Mouse (Mus musculus) lung, postnatal 0 days (tissue): ENCODE measurements around the gene Dlk2.

ENCODE experiments used
- CTCF ChIP-seq: IDR thresholded peaks from 2 replicates; pipeline ENCODE4 v1.5.1; 2016; ENCODE audit warnings: antibody characterized with exemption, mild to moderate bottlenecking
- EP300 ChIP-seq: IDR thresholded peaks from 2 replicates; pipeline ENCODE4 v1.6.1; 2016; ENCODE audit warnings: antibody characterized with exemption, mild to moderate bottlenecking, control low read depth

DNA sequence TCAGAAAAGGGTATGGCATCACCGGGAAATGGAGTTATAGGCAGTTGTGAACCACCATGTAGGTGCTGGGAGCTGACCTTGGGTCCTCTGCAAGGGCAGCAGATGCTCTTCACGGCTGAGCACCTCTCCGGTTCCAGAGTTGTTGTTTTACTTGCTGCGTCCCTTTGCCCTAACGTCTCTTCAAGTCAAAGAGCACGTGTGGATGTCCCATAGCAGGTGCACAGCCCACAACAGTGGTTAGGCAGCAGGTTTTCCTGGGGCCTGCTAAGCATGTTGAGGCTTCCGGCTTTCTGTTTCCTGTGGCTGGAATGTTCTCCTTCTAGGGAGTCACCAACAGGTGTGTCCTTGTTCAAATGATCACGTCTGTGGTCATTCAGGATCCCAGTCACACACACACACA lies 13.3 kb upstream of the Dlk2 start:
- TF ChIP-seq CTCF: no peak
- no peak for TF ChIP-seq EP300
